Mouse (Mus musculus): ENCODE data around the gene Copz2. TPM values are rescaled to one million over a fixed set of nuclear protein-coding genes. Genes with fewer than 3 reads are reported as not detected.
A peak's percentile ranks its signal among the peaks of the same experiment; 100 is the strongest.

Copz2 gene
- polyA plus RNA-seq, 1 experiment, result 29.0 TPM

DNA sequence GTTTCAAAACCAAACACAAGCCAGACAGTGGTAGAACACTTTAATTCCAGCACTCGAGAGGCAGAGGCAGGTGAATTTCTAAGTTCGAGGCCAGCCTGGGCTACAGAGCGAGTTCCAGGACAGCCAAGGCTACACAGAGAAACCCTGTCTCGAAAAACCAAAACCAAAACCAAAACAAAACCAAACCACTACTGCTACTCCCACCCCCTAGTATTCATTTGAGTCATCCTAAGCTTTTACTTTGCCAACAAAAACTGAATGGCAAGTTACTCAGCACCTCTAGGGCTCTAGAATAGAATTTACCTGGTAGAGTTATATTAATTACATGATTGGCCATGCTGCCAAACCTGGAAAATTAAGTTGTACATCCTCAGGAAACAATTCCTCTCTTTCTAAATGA lies 10.0 kb downstream of the Copz2 start:
- Histone ChIP-seq H3ac (ENCODE audit: control insufficient read depth, insufficient read length, low read depth) (no peak overlapping the region), H3K27me3 (ENCODE audit: control insufficient read depth, insufficient read depth, insufficient read length) (no peaks in the 10 kb centered on the region), H3K79me3 (ENCODE audit: low read depth) (no peaks in the 10 kb centered on the region), H3K4me3 (ENCODE audit: insufficient read depth, poor library complexity, severe bottlenecking) (no peak overlapping the region), H3K36me3 (ENCODE audit: control insufficient read depth, insufficient read depth) (no peaks in the 10 kb centered on the region), H3K79me2 (ENCODE audit: control insufficient read depth, insufficient read depth) (no peaks in the 10 kb centered on the region)
- TF ChIP-seq MYOD1 (IDR thresholded peaks at IDR 0.05; ENCODE audit: control insufficient read depth, insufficient read length, low read depth) (no peak), USF1 (IDR thresholded peaks at IDR 0.05; ENCODE audit: low read depth) (no peak), MAX (IDR thresholded peaks at IDR 0.05) (no peak), MYOG (IDR thresholded peaks at IDR 0.05; ENCODE audit: control insufficient read depth, extremely low read depth, insufficient read length) (no peak), FOSL1 (IDR thresholded peaks at IDR 0.05; ENCODE audit: insufficient read depth, low read length, poor library complexity, severe bottlenecking) (no peak), CTCF (IDR thresholded peaks at IDR 0.05; ENCODE audit: control insufficient read depth, insufficient read depth, insufficient read length) (no peak), CEBPB (IDR thresholded peaks at IDR 0.05; ENCODE audit: low read depth) (no peak)

DNA sequence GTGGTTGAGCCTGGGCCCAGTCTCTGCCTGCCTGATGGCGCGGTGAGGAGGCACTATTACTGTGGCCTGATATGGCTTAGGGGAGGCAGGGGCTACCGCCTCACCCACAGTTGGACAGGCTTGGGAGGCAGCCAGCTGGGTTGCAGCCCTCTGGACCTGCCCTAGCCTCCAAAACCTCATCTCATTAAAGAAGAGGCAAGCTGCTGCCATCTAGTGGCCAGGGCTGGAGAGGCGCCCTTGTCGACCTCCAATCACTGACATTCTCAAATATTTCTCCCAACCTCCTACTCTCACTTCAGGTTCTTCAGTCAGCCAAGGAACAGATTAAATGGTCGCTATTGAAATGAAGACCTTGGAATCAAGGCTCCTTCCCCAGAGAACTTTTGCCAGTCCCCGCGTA lies 10.9 kb downstream of the Copz2 start:
- H3K79me3 ChIP-seq (ENCODE audit: low read depth), result no peaks in the 10 kb centered on the region
- TF ChIP-seq CEBPB (IDR thresholded peaks at IDR 0.05; ENCODE audit: low read depth) (no peak), CTCF (IDR thresholded peaks at IDR 0.05; ENCODE audit: control insufficient read depth, insufficient read depth, insufficient read length) (peak; percentile 80)
- no peaks in the 10 kb centered on the region for H3K27me3 ChIP-seq (ENCODE audit: control insufficient read depth, insufficient read depth, insufficient read length)
- no peaks in the 10 kb centered on the region for H3K36me3 ChIP-seq (ENCODE audit: control insufficient read depth, insufficient read depth)
- H3K4me3 ChIP-seq (ENCODE audit: insufficient read depth, poor library complexity, severe bottlenecking), result no peak overlapping the region
- no peak overlapping the region for H3ac ChIP-seq (ENCODE audit: control insufficient read depth, insufficient read length, low read depth)
- H3K79me2 ChIP-seq (ENCODE audit: control insufficient read depth, insufficient read depth), result no peaks in the 10 kb centered on the region

DNA sequence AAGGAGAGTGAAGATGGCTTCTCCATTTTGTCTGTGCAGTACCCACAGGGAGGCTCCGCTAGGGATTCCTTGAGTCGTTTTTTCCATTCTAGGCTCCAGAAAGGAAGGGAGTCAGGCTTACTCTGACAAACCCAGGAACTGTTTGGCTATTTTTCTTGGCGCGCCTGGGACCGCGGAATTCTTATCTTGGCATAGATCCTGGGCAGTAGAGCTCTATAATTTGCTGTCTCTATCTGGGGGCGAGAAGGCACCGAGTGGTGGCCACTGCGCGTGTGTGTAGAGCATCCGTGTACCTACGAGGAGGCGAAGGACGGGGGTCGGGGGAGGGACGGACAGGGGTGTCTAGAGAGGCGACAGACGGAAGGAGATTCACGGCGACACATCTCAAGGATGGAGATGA lies 11.8 kb downstream of the Copz2 start:
- Histone ChIP-seq H3K79me2 (ENCODE audit: control insufficient read depth, insufficient read depth) (no peaks in the 10 kb centered on the region), H3K36me3 (ENCODE audit: control insufficient read depth, insufficient read depth) (no peaks in the 10 kb centered on the region), H3K4me3 (ENCODE audit: insufficient read depth, poor library complexity, severe bottlenecking) (peak overlapping the region; percentile 38), H3ac (ENCODE audit: control insufficient read depth, insufficient read length, low read depth) (peak overlapping the region; percentile 46), H3K27me3 (ENCODE audit: control insufficient read depth, insufficient read depth, insufficient read length) (no peaks in the 10 kb centered on the region), H3K79me3 (ENCODE audit: low read depth) (no peaks in the 10 kb centered on the region)
- TF ChIP-seq USF1 (IDR thresholded peaks at IDR 0.05; ENCODE audit: low read depth) (no peak), FOSL1 (IDR thresholded peaks at IDR 0.05; ENCODE audit: insufficient read depth, low read length, poor library complexity, severe bottlenecking) (no peak), MYOG (IDR thresholded peaks at IDR 0.05; ENCODE audit: control insufficient read depth, extremely low read depth, insufficient read length) (no peak), MAX (IDR thresholded peaks at IDR 0.05) (no peak), CEBPB (IDR thresholded peaks at IDR 0.05; ENCODE audit: low read depth) (no peak), MYOD1 (IDR thresholded peaks at IDR 0.05; ENCODE audit: control insufficient read depth, insufficient read length, low read depth) (no peak), CTCF (IDR thresholded peaks at IDR 0.05; ENCODE audit: control insufficient read depth, insufficient read depth, insufficient read length) (no peak)

DNA sequence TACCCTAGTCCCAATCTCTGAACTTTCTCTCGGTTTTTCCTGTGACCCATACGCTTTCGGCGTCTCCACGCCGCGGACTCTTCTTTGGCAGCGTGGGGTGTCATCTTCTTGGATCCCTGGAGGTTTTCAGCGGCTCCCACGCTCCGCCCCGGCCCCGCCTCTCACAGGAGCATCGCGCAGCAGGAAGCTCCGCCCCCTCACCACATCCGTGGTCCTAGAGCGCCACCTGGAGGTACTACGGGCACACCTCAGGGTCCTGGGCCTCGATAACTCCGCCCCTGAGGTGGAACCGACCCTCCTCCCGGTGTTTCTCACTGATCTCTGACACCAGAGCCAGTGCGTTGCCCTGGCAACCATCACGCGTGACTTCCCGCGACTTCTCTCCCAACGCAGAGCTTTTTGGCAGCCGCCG lies 12.2 kb downstream of the Copz2 start:
- peak; percentile 94 for TF ChIP-seq CTCF (IDR thresholded peaks at IDR 0.05; ENCODE audit: control insufficient read depth, insufficient read depth, insufficient read length)
- no peak for TF ChIP-seq MYOD1 (IDR thresholded peaks at IDR 0.05; ENCODE audit: control insufficient read depth, insufficient read length, low read depth)
- Histone ChIP-seq H3K79me3 (ENCODE audit: low read depth) (no peaks in the 10 kb centered on the region), H3K27me3 (ENCODE audit: control insufficient read depth, insufficient read depth, insufficient read length) (no peaks in the 10 kb centered on the region), H3K79me2 (ENCODE audit: control insufficient read depth, insufficient read depth) (no peaks in the 10 kb centered on the region), H3K4me3 (ENCODE audit: insufficient read depth, poor library complexity, severe bottlenecking) (peak overlapping the region; percentile 38), H3ac (ENCODE audit: control insufficient read depth, insufficient read length, low read depth) (peak overlapping the region; percentile 46), H3K36me3 (ENCODE audit: control insufficient read depth, insufficient read depth) (no peaks in the 10 kb centered on the region)

DNA sequence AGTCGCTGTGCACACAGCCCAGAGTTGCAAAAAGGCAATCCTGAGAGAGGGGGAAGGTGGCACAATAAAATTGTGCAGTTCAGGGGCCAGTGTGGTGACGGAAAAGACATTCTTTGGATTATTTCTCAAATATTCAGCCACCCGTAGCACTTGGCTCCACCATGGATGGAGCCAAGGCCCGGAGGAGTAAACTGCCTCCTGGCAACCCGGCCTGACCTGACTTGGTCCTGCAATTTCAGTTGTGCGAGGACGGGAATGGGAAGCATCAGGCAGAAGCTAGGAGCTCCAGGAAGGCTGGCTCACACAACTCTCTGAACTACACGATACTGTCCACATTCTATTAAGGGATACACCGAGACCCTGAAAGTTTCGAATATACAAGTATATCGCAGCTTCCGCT lies 12.9 kb downstream of the Copz2 start:
- Histone ChIP-seq H3K4me3 (ENCODE audit: insufficient read depth, poor library complexity, severe bottlenecking) (no peak overlapping the region), H3K79me2 (ENCODE audit: control insufficient read depth, insufficient read depth) (no peaks in the 10 kb centered on the region), H3K36me3 (ENCODE audit: control insufficient read depth, insufficient read depth) (no peaks in the 10 kb centered on the region), H3ac (ENCODE audit: control insufficient read depth, insufficient read length, low read depth) (no peak overlapping the region), H3K79me3 (ENCODE audit: low read depth) (no peaks in the 10 kb centered on the region), H3K27me3 (ENCODE audit: control insufficient read depth, insufficient read depth, insufficient read length) (no peaks in the 10 kb centered on the region)
- TF ChIP-seq MYOG (IDR thresholded peaks at IDR 0.05; ENCODE audit: control insufficient read depth, extremely low read depth, insufficient read length), result no peak
- TF ChIP-seq FOSL1 (IDR thresholded peaks at IDR 0.05; ENCODE audit: insufficient read depth, low read length, poor library complexity, severe bottlenecking), result no peak
- no peak for TF ChIP-seq CTCF (IDR thresholded peaks at IDR 0.05; ENCODE audit: control insufficient read depth, insufficient read depth, insufficient read length)
- TF ChIP-seq MAX (IDR thresholded peaks at IDR 0.05), result no peak
- TF ChIP-seq MYOD1 (IDR thresholded peaks at IDR 0.05; ENCODE audit: control insufficient read depth, insufficient read length, low read depth), result no peak
- no peak for TF ChIP-seq USF1 (IDR thresholded peaks at IDR 0.05; ENCODE audit: low read depth)

DNA sequence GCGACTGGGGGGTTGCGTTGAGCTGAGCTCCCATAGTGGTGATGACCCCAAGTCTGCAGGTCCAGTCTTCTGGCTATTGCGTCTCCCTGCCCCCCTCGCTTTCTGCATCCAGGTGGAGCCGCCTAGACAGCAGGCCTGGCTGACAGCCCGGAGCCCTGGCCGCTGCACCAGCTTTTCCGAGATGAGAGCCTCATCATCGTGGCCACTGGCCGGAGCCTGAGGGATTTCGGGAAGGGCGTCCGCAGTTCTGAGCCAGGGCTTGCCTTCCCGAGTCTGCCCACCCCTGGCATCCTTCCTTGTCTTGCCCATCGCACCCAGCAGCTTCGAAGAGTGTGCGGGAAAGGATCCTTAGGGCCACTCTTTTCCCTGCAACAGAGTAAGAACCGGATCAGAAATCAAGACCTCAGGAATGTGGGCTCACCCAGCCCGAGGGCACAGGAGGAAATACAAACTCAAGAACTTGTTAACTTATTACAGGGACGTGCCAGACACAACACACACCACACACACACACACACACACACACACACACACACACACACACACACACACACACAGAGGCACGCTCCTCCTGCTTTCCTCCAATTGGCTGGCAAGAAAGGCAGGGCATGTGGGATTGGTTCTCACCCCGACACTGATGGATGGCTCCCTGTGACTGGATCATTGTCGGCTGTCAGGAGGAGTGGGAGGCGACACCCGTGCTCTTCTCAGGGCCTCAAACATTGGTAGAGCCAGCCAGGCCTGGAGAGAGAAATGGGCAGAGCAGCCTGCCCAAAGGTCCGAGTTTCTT lies 13.7 kb downstream of the Copz2 start:
- Histone ChIP-seq H3K27me3 (ENCODE audit: control insufficient read depth, insufficient read depth, insufficient read length) (no peaks in the 10 kb centered on the region), H3K79me3 (ENCODE audit: low read depth) (no peaks in the 10 kb centered on the region), H3K79me2 (ENCODE audit: control insufficient read depth, insufficient read depth) (no peaks in the 10 kb centered on the region), H3K4me3 (ENCODE audit: insufficient read depth, poor library complexity, severe bottlenecking) (no peak overlapping the region), H3ac (ENCODE audit: control insufficient read depth, insufficient read length, low read depth) (peak overlapping the region; percentile 31), H3K36me3 (ENCODE audit: control insufficient read depth, insufficient read depth) (no peaks in the 10 kb centered on the region)
- TF ChIP-seq CTCF (IDR thresholded peaks at IDR 0.05; ENCODE audit: control insufficient read depth, insufficient read depth, insufficient read length), result no peak
